Mouse (Mus musculus): ENCODE measurements at regions not wholly inside any gene's neighbourhood (a gene's known extent, or its start where the extent isn't known, plus 50 kb on each side); places are given as distances from the start of the nearest gene placed in this dataset.
A peak's percentile ranks its signal among the peaks of the same experiment; 100 is the strongest.

DNA sequence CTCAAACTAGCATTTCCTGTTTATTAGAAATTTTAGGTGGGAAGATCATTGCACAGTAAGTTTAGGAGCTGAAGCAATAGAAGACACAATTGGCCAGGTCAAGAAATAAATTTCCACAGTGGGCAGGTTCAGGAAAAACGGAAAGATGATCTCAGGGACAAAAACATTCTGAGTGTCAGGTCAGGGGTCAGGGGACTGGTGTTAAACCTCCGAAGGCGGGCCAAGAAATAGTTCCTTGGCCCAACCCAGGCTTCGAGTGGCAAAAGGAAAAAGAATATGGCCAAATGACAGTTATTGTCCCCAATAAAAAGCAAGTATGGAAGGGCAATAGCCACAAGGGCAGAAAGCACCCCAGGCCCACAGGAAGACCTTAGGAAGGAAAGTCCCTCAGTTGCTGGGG is 144.0 kb downstream of the Fam43a start:
- Histone ChIP-seq H3K27me3 (no peaks in the 10 kb centered on the region), H3K36me3 (no peaks in the 10 kb centered on the region), H3K4me1 (replicated peaks) (peaks cover 23% of the 10 kb centered on the region), H3K4me3 (no peak overlapping the region), H3K9ac (no peak overlapping the region), H3K9me3 (no peaks in the 10 kb centered on the region), H3K27ac (replicated peaks) (no peak overlapping the region), H3K4me2 (no peak overlapping the region)
- 49% methylated on average over 4 of the region's 4 CpGs for WGBS
- no peak for ATAC-seq (ENCODE audit: low read depth)

DNA sequence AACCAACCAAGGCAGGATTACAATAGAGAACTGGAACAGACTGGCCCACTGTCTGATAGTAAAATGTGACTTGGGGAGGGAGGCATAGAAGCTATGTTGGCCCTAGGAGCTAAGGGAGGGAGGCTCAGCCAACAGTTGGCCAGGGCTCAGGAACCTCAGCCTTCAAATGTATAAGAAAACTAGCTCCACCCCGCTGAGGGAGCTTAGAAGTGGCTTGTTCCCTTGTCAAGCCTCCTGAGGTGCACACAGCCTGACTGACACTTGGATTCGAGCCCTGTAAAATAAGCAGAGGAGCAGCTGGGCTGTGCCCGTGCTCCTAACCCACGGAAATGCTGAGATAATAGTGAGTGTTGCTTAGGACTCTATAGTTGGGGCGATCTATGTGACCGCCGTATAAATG is 144.7 kb downstream of the Fam43a start:
- no peak overlapping the region for H3K4me2 ChIP-seq
- H3K27ac ChIP-seq (replicated peaks) = no peak overlapping the region
- H3K4me3 ChIP-seq = no peak overlapping the region
- WGBS = 69% methylated on average over 7 of the region's 7 CpGs
- H3K4me1 ChIP-seq (replicated peaks) = peaks cover 18% of the 10 kb centered on the region
- H3K36me3 ChIP-seq = no peaks in the 10 kb centered on the region
- ATAC-seq (ENCODE audit: low read depth) = no peak
- H3K9me3 ChIP-seq = no peaks in the 10 kb centered on the region
- no peaks in the 10 kb centered on the region for H3K27me3 ChIP-seq
- H3K9ac ChIP-seq = no peak overlapping the region

DNA sequence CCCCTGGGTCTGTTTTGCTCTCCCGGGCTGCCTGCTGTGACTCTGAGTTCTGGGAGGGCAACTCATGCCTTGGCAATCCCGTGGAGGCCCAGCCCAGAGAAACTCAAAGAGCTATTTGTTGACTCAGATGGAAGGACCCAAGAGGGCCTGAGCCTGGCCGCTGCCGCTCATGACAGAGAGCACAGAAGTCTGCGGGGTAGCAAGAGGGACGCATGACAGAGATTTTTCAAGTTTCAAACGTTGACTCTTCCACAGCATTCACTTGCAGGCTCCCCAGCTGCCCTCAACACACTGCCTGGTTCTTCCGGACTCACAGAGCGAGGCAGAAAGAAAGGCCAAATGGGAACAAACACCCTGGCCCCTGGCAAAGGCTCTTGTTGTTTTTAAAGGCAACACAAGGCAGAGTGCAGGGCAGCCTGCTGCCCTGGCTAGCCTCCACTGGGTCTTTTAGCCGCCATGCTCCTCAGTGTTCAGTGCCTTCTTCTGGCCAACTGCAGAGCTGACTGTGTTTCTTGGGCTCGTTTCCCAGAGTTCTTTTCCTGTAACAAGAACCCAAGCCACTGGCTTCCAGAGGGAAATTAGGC is 146.2 kb downstream of the Fam43a start:
- ATAC-seq (ENCODE audit: low read depth) = no peak

DNA sequence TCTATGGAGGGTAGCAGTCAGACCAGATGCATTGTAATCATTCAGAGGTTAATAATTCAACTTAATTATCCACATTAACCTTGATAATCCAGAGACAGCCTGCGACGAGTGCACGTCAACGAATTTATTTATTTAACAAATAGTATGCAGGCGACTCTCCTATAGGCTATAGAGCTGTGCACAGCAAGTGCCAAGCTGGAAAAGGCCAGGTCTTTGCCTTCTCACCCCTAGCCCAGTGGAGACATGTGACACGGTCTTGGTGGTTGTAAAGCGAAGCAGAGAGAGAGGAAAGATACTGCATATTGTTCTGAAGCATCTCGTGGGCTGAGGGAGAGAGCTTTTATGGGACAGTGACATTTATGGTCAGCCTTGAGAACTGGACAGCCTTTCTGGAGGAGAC is 146.7 kb downstream of the Fam43a start:
- no peak overlapping the region for H3K4me2 ChIP-seq
- 41% methylated on average over 8 of the region's 8 CpGs for WGBS
- no peak for ATAC-seq (ENCODE audit: low read depth)
- no peak overlapping the region for H3K4me3 ChIP-seq
- H3K36me3 ChIP-seq = no peaks in the 10 kb centered on the region
- H3K27me3 ChIP-seq = no peaks in the 10 kb centered on the region
- H3K9me3 ChIP-seq = no peaks in the 10 kb centered on the region
- H3K27ac ChIP-seq (replicated peaks) = 0 out of 2 replicates have a peak overlapping the region, but pooled peaks have one; percentile 35
- no peak overlapping the region for H3K9ac ChIP-seq
- peaks cover 18% of the 10 kb centered on the region for H3K4me1 ChIP-seq (replicated peaks)

More for the DNA sequence above, 146.2 kb downstream of the Fam43a start:
- Histone ChIP-seq H3K36me3 (no peaks in the 10 kb centered on the region), H3K9me3 (no peaks in the 10 kb centered on the region), H3K4me3 (no peak overlapping the region), H3K4me1 (replicated peaks) (peaks cover 18% of the 10 kb centered on the region), H3K4me2 (no peak overlapping the region), H3K9ac (no peak overlapping the region), H3K27me3 (no peaks in the 10 kb centered on the region), H3K27ac (replicated peaks) (peak overlapping the region; percentile 35; the same call in 1 of the 2 replicates)
- WGBS = 36% methylated on average over 11 of the region's 11 CpGs

DNA sequence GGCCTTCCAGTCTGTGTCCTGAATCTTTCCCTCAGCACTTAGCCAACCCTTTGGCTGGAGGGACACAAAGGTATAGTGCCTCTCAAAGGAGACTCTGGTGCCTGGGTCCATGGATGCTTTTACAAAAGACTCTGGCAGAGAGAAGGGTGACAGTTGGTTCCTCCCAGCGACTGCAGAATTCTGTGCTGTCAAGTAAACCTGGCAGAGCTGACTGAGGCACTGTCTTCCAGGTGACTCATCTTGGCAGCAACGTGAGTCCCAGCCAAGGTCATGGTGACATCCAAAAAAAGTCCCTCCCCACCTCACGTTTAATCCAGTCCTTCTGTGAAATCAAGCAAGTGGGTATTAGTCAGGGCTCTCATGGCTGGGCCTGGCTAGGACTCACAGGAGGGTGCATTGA is 150.3 kb downstream of the Fam43a start:
- no peak overlapping the region for H3K4me2 ChIP-seq
- H3K4me3 ChIP-seq = no peak overlapping the region
- 80% methylated on average over 3 of the region's 3 CpGs for WGBS
- no peak for ATAC-seq (ENCODE audit: low read depth)
- peaks cover 18% of the 10 kb centered on the region for H3K4me1 ChIP-seq (replicated peaks)
- no peak overlapping the region for H3K27ac ChIP-seq (replicated peaks)
- H3K36me3 ChIP-seq = no peaks in the 10 kb centered on the region
- H3K9me3 ChIP-seq = no peaks in the 10 kb centered on the region
- H3K27me3 ChIP-seq = no peaks in the 10 kb centered on the region
- no peak overlapping the region for H3K9ac ChIP-seq

DNA sequence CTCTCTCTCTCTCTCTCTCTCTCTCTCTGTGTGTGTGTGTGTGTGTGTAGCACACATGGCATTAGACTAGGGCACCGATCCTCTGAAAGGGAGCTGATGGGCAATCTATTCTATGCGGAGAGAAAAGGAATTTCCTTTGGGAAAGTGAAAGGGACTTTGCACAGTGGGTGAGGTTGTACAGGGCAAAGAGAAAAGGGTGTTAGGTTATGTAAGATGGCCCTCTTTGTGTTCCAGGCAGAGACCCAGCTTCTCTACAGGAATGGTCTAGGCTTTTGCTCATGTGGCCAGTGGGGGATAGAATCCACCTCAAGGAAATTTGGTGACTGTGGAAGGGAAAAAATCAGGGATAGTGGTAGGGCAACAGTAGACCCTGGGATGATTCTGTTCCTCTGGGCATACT is 156.2 kb downstream of the Fam43a start:
- Histone ChIP-seq H3K36me3 (no peaks in the 10 kb centered on the region), H3K9ac (no peak overlapping the region), H3K9me3 (no peaks in the 10 kb centered on the region), H3K4me2 (no peak overlapping the region), H3K4me3 (no peak overlapping the region), H3K27ac (replicated peaks) (no peak overlapping the region), H3K4me1 (replicated peaks) (no peaks in the 10 kb centered on the region), H3K27me3 (no peaks in the 10 kb centered on the region)
- WGBS = 90% methylated on average over 2 of the region's 2 CpGs
- no peak for ATAC-seq (ENCODE audit: low read depth)

DNA sequence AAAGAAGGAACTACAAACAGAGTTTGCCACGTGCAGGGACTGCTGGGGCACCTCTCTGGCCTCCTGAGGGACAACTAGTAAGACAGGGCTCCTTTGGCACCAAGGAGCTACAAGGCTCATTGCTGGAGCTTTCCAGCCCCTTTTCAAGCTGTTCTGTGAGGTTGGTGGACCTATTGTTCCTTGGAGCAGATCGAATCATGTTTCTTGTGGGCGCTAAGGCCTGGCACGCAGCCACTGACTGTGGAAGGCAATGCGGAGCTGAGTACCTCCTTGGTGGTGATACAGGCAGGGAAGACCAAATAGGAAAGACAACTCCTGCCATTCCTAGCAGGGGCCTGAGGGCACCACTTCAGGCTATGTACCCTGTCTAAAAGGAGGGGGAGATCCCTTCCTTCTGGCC is 157.2 kb downstream of the Fam43a start:
- Histone ChIP-seq H3K4me3 (no peak overlapping the region), H3K9me3 (no peaks in the 10 kb centered on the region), H3K27ac (replicated peaks) (no peak overlapping the region), H3K4me1 (replicated peaks) (no peaks in the 10 kb centered on the region), H3K27me3 (no peaks in the 10 kb centered on the region), H3K4me2 (no peak overlapping the region), H3K36me3 (no peaks in the 10 kb centered on the region), H3K9ac (no peak overlapping the region)
- whole genome bisulfite sequencing = 92% methylated on average over 5 of the region's 5 CpGs
- no peak for ATAC-seq (ENCODE audit: low read depth)

DNA sequence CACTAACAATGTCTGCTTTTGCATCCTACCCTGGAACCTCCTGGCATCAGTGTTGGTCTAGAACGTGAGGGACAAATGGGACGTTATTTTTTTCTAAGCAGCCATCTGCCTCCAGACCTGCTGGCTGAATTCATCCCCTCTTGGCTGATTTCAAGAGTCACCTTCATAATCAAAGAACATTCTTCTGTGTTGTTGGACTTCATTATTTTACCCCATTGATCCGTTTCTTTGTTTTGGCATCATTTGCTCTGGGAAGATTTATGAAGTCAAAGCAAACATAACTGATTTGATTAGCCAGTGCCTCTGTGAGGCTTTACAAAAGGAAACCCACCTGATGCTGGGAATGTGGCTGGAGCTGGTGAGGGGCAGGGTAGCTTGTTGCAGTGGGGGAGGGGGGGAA is 158.0 kb downstream of the Fam43a start:
- Histone ChIP-seq H3K36me3 (no peaks in the 10 kb centered on the region), H3K4me1 (replicated peaks) (no peaks in the 10 kb centered on the region), H3K4me3 (no peak overlapping the region), H3K27ac (replicated peaks) (no peak overlapping the region), H3K27me3 (no peaks in the 10 kb centered on the region), H3K4me2 (no peak overlapping the region), H3K9me3 (no peaks in the 10 kb centered on the region), H3K9ac (no peak overlapping the region)
- WGBS = 78% methylated on average over 3 of the region's 3 CpGs
- no peak for ATAC-seq (ENCODE audit: low read depth)

DNA sequence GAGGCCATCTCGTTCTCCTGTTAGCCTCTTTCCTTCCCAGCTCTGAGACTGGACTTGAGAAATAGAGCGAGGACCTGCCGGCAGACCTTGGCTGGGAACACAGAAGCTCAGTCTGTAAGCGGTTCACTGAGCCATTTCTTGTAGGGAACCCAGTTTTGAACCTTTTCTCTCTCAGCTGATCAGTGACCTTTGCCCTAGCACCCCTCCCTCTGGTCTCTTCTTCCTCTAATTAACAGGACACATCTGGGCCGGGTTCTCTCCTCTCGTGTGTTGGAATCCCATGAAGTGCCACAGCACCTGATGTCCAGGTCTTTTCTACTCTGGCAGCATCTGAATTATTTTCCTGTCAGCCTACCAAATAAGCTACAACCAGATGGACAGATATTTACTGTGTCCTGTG is 158.5 kb downstream of the Fam43a start:
- H3K36me3 ChIP-seq = no peaks in the 10 kb centered on the region
- H3K9ac ChIP-seq = no peak overlapping the region
- H3K9me3 ChIP-seq = no peaks in the 10 kb centered on the region
- no peaks in the 10 kb centered on the region for H3K27me3 ChIP-seq
- no peak overlapping the region for H3K4me2 ChIP-seq
- 83% methylated on average over 6 of the region's 6 CpGs for WGBS
- ATAC-seq (ENCODE audit: low read depth) = no peak
- no peak overlapping the region for H3K27ac ChIP-seq (replicated peaks)
- no peaks in the 10 kb centered on the region for H3K4me1 ChIP-seq (replicated peaks)
- H3K4me3 ChIP-seq = no peak overlapping the region

DNA sequence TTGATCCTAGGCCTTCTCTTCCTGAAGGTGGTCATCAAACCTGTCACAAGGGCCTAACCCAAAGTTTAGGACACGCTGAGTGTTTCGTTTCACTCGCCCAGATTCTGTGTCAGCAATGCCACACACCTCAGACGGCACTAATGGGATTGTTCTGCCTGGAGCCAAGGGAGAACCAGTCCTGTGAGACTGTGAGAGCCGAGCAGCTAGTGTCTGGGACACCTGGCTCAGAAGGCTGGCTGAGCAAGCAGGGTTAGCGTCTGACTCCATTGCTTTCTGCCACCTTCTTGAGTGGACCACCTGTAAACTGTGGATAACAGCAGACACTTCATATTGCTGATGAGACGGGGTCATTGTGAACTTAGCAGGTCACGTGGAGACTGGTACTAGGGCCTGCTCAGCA is 160.0 kb downstream of the Fam43a start:
- no peaks in the 10 kb centered on the region for H3K27me3 ChIP-seq
- H3K9ac ChIP-seq = no peak overlapping the region
- WGBS = 86% methylated on average over 8 of the region's 8 CpGs
- H3K27ac ChIP-seq (replicated peaks) = no peak overlapping the region
- no peak for ATAC-seq (ENCODE audit: low read depth)
- H3K4me2 ChIP-seq = no peak overlapping the region
- no peaks in the 10 kb centered on the region for H3K4me1 ChIP-seq (replicated peaks)
- H3K36me3 ChIP-seq = no peaks in the 10 kb centered on the region
- H3K4me3 ChIP-seq = no peak overlapping the region
- H3K9me3 ChIP-seq = no peaks in the 10 kb centered on the region

DNA sequence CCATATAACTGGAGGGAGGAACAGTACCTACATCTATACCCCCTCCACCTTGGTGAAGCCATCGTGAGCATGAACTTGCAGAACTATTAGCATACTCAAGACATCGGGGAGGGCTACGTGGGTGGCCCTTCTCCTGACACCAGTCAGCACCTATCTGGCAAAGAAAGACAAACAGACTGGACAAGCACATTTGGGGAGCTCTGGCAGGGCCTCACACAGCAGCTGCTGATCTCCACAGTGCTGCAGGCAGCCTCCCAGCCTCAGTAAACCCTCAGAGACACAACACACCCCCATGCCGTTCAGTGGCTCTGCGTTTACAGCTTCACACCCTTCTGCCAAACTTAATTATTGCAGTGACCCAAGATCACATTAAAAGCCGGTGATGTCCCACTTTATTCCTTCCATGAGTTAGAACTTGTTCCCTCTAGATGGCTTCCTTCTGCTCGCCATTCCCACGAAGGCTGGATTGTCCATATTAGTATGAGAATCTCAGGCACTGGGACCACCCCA is 161.7 kb downstream of the Fam43a start:
- no peaks in the 10 kb centered on the region for H3K36me3 ChIP-seq
- no peak for ATAC-seq (ENCODE audit: low read depth)

DNA sequence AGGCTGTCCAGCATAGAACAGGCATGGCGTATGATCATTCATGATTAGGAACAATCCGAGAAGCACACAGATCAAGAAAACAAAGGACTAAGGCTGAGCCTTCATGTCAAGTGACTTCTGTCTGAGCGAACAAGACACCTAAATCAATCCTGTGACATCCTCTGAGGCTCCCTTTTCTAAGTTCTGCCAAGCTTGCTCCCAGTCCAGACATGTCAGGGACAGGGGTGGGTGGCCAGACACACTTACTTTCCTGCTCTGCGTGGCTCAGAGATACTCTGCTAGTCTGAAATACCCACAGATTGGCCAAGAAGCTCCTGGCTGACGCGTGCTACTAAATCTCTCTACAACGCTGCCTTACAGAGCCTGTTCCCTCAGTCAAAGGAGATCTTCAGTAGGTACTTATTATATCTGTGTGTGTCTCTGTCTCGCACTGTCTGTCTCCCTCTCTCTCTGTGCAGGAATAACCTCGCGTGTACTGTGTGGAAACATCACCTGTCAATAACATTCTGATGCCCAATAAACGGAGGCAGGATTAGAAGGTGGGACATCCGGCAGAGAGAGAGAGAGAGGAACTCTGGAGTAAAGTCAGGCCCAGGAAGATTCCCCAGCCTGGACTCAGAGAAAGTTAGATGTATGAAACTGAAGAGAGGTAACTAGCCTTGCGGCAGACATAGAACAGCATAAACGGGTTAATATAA is 163.5 kb downstream of the Fam43a start:
- H3K4me1 ChIP-seq (replicated peaks) = no peaks in the 10 kb centered on the region
- no peak overlapping the region for H3K9ac ChIP-seq
- no peak overlapping the region for H3K4me2 ChIP-seq
- 70% methylated on average over 14 of the region's 14 CpGs for WGBS
- H3K36me3 ChIP-seq = no peaks in the 10 kb centered on the region
- H3K4me3 ChIP-seq = no peak overlapping the region
- no peaks in the 10 kb centered on the region for H3K27me3 ChIP-seq
- no peak for ATAC-seq (ENCODE audit: low read depth)
- H3K27ac ChIP-seq (replicated peaks) = no peak overlapping the region
- H3K9me3 ChIP-seq = no peaks in the 10 kb centered on the region

More for the DNA sequence above, 161.7 kb downstream of the Fam43a start:
- Histone ChIP-seq H3K27ac (replicated peaks) (no peak overlapping the region), H3K4me2 (no peak overlapping the region), H3K4me3 (no peak overlapping the region), H3K27me3 (no peaks in the 10 kb centered on the region), H3K4me1 (replicated peaks) (no peaks in the 10 kb centered on the region), H3K9ac (no peak overlapping the region), H3K9me3 (no peaks in the 10 kb centered on the region)
- 59% methylated on average over 8 of the region's 8 CpGs for WGBS

DNA sequence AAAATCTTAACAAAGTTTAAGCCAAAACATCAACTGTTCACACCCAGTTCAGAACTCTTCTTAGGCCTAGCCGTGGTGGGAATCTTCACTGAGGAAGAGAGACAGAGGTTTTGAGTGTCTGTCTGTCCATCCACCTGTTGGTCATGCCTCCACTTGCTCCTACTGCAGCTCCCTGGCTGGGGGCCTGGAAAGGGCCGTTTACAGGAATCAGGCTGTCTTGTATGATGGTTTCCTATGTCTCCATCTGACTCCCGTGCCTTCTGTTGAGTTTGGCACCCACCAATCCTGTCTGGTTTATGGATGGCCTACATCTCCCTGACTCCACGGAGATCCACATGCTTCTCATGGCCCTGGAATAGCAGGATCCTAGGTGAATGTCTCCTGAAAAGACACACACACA is 166.1 kb downstream of the Fam43a start:
- H3K4me2 ChIP-seq = no peak overlapping the region
- H3K27me3 ChIP-seq = no peaks in the 10 kb centered on the region
- H3K9ac ChIP-seq = no peak overlapping the region
- no peak for ATAC-seq (ENCODE audit: low read depth)
- no peaks in the 10 kb centered on the region for H3K9me3 ChIP-seq
- 83% methylated on average over 4 of the region's 4 CpGs for WGBS
- H3K4me1 ChIP-seq (replicated peaks) = peaks cover 5% of the 10 kb centered on the region; the same call in 1 of the 2 replicates
- no peak overlapping the region for H3K4me3 ChIP-seq
- H3K36me3 ChIP-seq = no peaks in the 10 kb centered on the region
- H3K27ac ChIP-seq (replicated peaks) = no peak overlapping the region
